Mouse (Mus musculus) CD8-positive naive resting alpha-beta T cell, adult 57 days (primary cell): ENCODE measurements around the gene Ugt2a2. TPM values are rescaled to one million over a fixed set of nuclear protein-coding genes. Genes with fewer than 3 reads are reported as not detected.

ENCODE experiments used
- total RNA-seq: library from RNA; stranded (reverse); gene quantifications from one replicate; pipeline ENCODE4 v1.2.4, GENCODE M21; 2023

Ugt2a2 gene
- not detected for total RNA-seq

GRCm38 (mm10) chr5:87482160-87482559 is at the start of gene Ugt2a2:
Gene Ugt2a2 (minus strand): TSS chr5:87482260.

GRCm38 (mm10) chr5:87490771-87491170 is 8.7 kb upstream of the Ugt2a2 start, which contains the start of gene Ugt2a1:
Gene Ugt2a1 (minus strand): TSS chr5:87490871.

GRCm38 (mm10) chr5:87486706-87487105 is 4.6 kb upstream of the Ugt2a2 start, which contains the start of gene Gm43638:
Gene Gm43638 (minus strand): TSS chr5:87486806.

GRCm38 (mm10) chr5:87424041-87424440 is 58.0 kb downstream of the Ugt2a2 start, which contains the start of gene Ugt2b38:
Gene Ugt2b38 (minus strand): TSS chr5:87424203.

Other genes starting within 250 kb of the Ugt2a2 start
- not detected for gene Ugt2b37, start 227.5 kb downstream of the Ugt2a2 start, total RNA-seq
- not detected for gene Ugt2a3, start 145.1 kb downstream of the Ugt2a2 start, total RNA-seq
- not detected for gene Ugt2b38, start 58.1 kb downstream of the Ugt2a2 start, total RNA-seq
- not detected for gene Gm43638, start 4.5 kb upstream of the Ugt2a2 start, total RNA-seq
- gene Ugt2a1, start 8.6 kb upstream of the Ugt2a2 start, total RNA-seq: not detected
- gene Sult1b1, start 55.9 kb upstream of the Ugt2a2 start, total RNA-seq: not detected
- gene Sult1d1, start 86.8 kb upstream of the Ugt2a2 start, total RNA-seq: not detected
- gene Sult1e1, start 109.3 kb upstream of the Ugt2a2 start, total RNA-seq: not detected
- not detected for gene Csn1s1, start 183.9 kb upstream of the Ugt2a2 start, total RNA-seq
- gene Csn2, start 217.4 kb upstream of the Ugt2a2 start, total RNA-seq: not detected